Mouse (Mus musculus) myocyte (in vitro differentiated cells): ENCODE measurements at regions not wholly inside any gene's neighbourhood (a gene's known extent, or its start where the extent isn't known, plus 50 kb on each side); places are given as distances from the start of the nearest gene placed in this dataset.

Experiments
- CEBPB ChIP-seq: IDR thresholded peaks from 2 replicates; pipeline ENCODE4 v1.6.1; 2011; ENCODE audit warnings: mild to moderate bottlenecking, moderate library complexity; ENCODE audit not compliant: poor library complexity, insufficient read depth, severe bottlenecking
- POLR2A ChIP-seq: IDR thresholded peaks from one replicate; pipeline ENCODE4 v1.6.1; 2011; ENCODE audit warnings: low read depth, mild to moderate bottlenecking, control low read depth, moderate library complexity; ENCODE audit not compliant: insufficient read length

DNA sequence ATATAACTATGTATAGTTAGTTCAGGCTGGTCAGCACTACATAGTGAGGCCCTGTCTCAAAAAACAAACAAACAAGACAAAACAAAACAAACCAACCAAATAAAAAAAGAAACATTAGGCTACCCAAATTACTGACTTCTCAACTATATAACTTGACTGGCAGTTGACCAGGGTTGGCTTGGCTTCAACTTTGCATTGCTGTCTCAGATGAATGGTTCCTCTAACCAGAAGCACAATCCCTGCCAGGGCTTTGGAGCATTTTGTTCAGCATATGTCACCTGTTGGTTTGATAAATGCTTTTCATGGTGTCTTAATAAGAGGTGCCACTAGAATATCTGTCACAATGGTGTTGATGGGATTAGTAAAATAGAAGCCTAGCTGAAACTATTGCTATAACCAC lies 217.1 kb upstream of the Eci2 start:
- TF ChIP-seq POLR2A (no peak), CEBPB (no peak)
